Mouse (Mus musculus): ENCODE measurements around the gene Ncl. TPM values are rescaled to one million over a fixed set of nuclear protein-coding genes. Genes with fewer than 3 reads are reported as not detected.

Gene Ncl
- polyA plus RNA-seq, 1 experiment from 2014 or later, result 345 TPM

- Histone ChIP-seq H3K9me3 (replicated peaks) (no peaks in the 10 kb centered on the region), H3K4me3 (no peak overlapping the region), H3K27ac (no peak overlapping the region), H3K9ac (no peak overlapping the region), H3K27me3 (0 out of 2 replicates have a peak, but pooled peaks cover 3% of the 10 kb centered on the region), H3K36me3 (no peaks in the 10 kb centered on the region), H3K4me1 (no peaks in the 10 kb centered on the region), H3K4me2 (replicated peaks) (no peak overlapping the region)
- WGBS, result 64% methylated on average over 2 of the region's 2 CpGs
- no peak for ATAC-seq (ENCODE audit: low FRiP score)
Observed at GRCm38 (mm10) chr1:86391425-86391824, 32.2 kb upstream of the Ncl start.

GRCm38 (mm10) chr1:86389230-86389629 is 30.0 kb upstream of the Ncl start:
- WGBS, result 6% methylated on average over 11 of the region's 11 CpGs
- H3K27ac ChIP-seq, result no peak overlapping the region
- H3K9me3 ChIP-seq (replicated peaks), result no peaks in the 10 kb centered on the region
- H3K4me1 ChIP-seq, result no peaks in the 10 kb centered on the region
- no peaks in the 10 kb centered on the region for H3K36me3 ChIP-seq
- ATAC-seq (ENCODE audit: low FRiP score), result peak; percentile 50; the same call in 1 of the 2 replicates
- no peak overlapping the region for H3K4me2 ChIP-seq (replicated peaks)
- no peak overlapping the region for H3K4me3 ChIP-seq
- H3K9ac ChIP-seq, result 0 out of 2 replicates have a peak overlapping the region, but pooled peaks have one; percentile 23
- 0 out of 2 replicates have a peak, but pooled peaks cover 3% of the 10 kb centered on the region for H3K27me3 ChIP-seq

GRCm38 (mm10) chr1:86381027-86381426 is 21.8 kb upstream of the Ncl start:
- H3K4me3 ChIP-seq, result no peak overlapping the region
- H3K27me3 ChIP-seq, result no peaks in the 10 kb centered on the region
- WGBS, result 33% methylated on average over 13 of the region's 13 CpGs
- no peak overlapping the region for H3K9ac ChIP-seq
- no peaks in the 10 kb centered on the region for H3K9me3 ChIP-seq (replicated peaks)
- no peak overlapping the region for H3K27ac ChIP-seq
- no peaks in the 10 kb centered on the region for H3K4me1 ChIP-seq
- no peak for ATAC-seq (ENCODE audit: low FRiP score)
- H3K36me3 ChIP-seq, result no peaks in the 10 kb centered on the region
- H3K4me2 ChIP-seq (replicated peaks), result no peak overlapping the region; the same call in 1 of the 2 replicates

- ATAC-seq (ENCODE audit: low FRiP score), result no peak
- no peaks in the 10 kb centered on the region for H3K4me1 ChIP-seq
- H3K4me3 ChIP-seq, result no peak overlapping the region
- no peak overlapping the region for H3K9ac ChIP-seq
- H3K36me3 ChIP-seq, result no peaks in the 10 kb centered on the region
- no peaks in the 10 kb centered on the region for H3K9me3 ChIP-seq (replicated peaks)
- H3K4me2 ChIP-seq (replicated peaks), result no peak overlapping the region
- H3K27me3 ChIP-seq, result no peaks in the 10 kb centered on the region
- WGBS, result 81% methylated on average over 9 of the region's 9 CpGs
- peak overlapping the region; percentile 35; the same call in 1 of the 2 replicates for H3K27ac ChIP-seq
Observed at GRCm38 (mm10) chr1:86379161-86379569, 20.0 kb upstream of the Ncl start.

GRCm38 (mm10) chr1:86378662-86379061 is 19.5 kb upstream of the Ncl start:
- no peaks in the 10 kb centered on the region for H3K4me1 ChIP-seq
- no peak for ATAC-seq (ENCODE audit: low FRiP score)
- H3K4me3 ChIP-seq, result no peak overlapping the region
- no peak overlapping the region for H3K27ac ChIP-seq
- H3K9ac ChIP-seq, result no peak overlapping the region
- no peaks in the 10 kb centered on the region for H3K27me3 ChIP-seq
- 72% methylated on average over 6 of the region's 6 CpGs for WGBS
- no peaks in the 10 kb centered on the region for H3K9me3 ChIP-seq (replicated peaks)
- no peak overlapping the region for H3K4me2 ChIP-seq (replicated peaks)
- no peaks in the 10 kb centered on the region for H3K36me3 ChIP-seq

- Histone ChIP-seq H3K4me1 (no peaks in the 10 kb centered on the region), H3K36me3 (no peaks in the 10 kb centered on the region), H3K9me3 (replicated peaks) (no peaks in the 10 kb centered on the region), H3K9ac (no peak overlapping the region), H3K27me3 (no peaks in the 10 kb centered on the region), H3K4me2 (replicated peaks) (no peak overlapping the region), H3K4me3 (no peak overlapping the region), H3K27ac (no peak overlapping the region)
- no peak for ATAC-seq (ENCODE audit: low FRiP score)
- WGBS, result 81% methylated on average over 5 of the region's 5 CpGs
Observed at GRCm38 (mm10) chr1:86376354-86376753, 17.2 kb upstream of the Ncl start.

GRCm38 (mm10) chr1:86371997-86372396 is 12.8 kb upstream of the Ncl start:
- Histone ChIP-seq H3K36me3 (no peaks in the 10 kb centered on the region), H3K9me3 (replicated peaks) (0 out of 2 replicates have a peak, but pooled peaks cover 2% of the 10 kb centered on the region), H3K4me1 (no peaks in the 10 kb centered on the region), H3K4me2 (replicated peaks) (no peak overlapping the region), H3K9ac (no peak overlapping the region), H3K27me3 (no peaks in the 10 kb centered on the region), H3K27ac (no peak overlapping the region), H3K4me3 (no peak overlapping the region)
- ATAC-seq (ENCODE audit: low FRiP score), result no peak
- 53% methylated on average over 10 of the region's 10 CpGs for WGBS

- H3K4me1 ChIP-seq, result no peaks in the 10 kb centered on the region
- H3K9ac ChIP-seq, result no peak overlapping the region
- H3K9me3 ChIP-seq (replicated peaks), result 0 out of 2 replicates have a peak, but pooled peaks cover 2% of the 10 kb centered on the region
- 68% methylated on average over 4 of the region's 4 CpGs for WGBS
- H3K36me3 ChIP-seq, result no peaks in the 10 kb centered on the region
- H3K27me3 ChIP-seq, result no peaks in the 10 kb centered on the region
- H3K27ac ChIP-seq, result no peak overlapping the region
- H3K4me2 ChIP-seq (replicated peaks), result no peak overlapping the region
- no peak overlapping the region for H3K4me3 ChIP-seq
- no peak for ATAC-seq (ENCODE audit: low FRiP score)
Observed at GRCm38 (mm10) chr1:86368086-86368485, 8.9 kb upstream of the Ncl start.

GRCm38 (mm10) chr1:86363671-86364070 is 4.5 kb upstream of the Ncl start:
- Histone ChIP-seq H3K27me3 (no peaks in the 10 kb centered on the region), H3K4me3 (no peak overlapping the region), H3K9ac (no peak overlapping the region), H3K9me3 (replicated peaks) (no peaks in the 10 kb centered on the region), H3K36me3 (no peaks in the 10 kb centered on the region), H3K27ac (no peak overlapping the region), H3K4me1 (peaks cover 13% of the 10 kb centered on the region), H3K4me2 (replicated peaks) (no peak overlapping the region)
- WGBS, result 11% methylated on average over 6 of the region's 6 CpGs
- no peak for ATAC-seq (ENCODE audit: low FRiP score)

- H3K27ac ChIP-seq, result no peak overlapping the region
- H3K4me3 ChIP-seq, result no peak overlapping the region
- no peak overlapping the region for H3K4me2 ChIP-seq (replicated peaks)
- H3K9ac ChIP-seq, result no peak overlapping the region
- peaks cover 2% of the 10 kb centered on the region for H3K36me3 ChIP-seq
- H3K4me1 ChIP-seq, result peaks cover 21% of the 10 kb centered on the region
- no peaks in the 10 kb centered on the region for H3K9me3 ChIP-seq (replicated peaks)
- ATAC-seq (ENCODE audit: low FRiP score), result no peak
- no peaks in the 10 kb centered on the region for H3K27me3 ChIP-seq
- 92% methylated on average over 4 of the region's 4 CpGs for WGBS
Observed at GRCm38 (mm10) chr1:86361852-86362615, 2.8 kb upstream of the Ncl start.

DNA sequence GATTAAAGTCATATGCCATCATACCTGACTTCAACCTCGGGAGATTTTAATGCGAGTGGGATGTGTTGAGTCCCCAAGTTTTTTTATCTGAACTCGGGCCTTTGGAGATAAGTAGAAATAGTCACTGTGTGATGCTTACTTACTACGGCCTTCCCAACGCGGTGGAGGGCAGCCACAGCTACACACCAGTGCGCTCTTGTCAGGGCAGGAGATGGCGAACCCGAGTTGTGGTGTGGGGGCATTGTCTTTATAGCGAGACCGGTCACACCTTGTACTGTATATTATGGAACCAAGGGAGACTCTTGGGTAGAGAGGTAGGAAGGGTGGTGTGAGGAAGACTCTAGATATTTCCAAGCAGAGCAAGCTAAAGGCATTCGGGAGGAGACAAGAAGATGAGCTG is 1.2 kb upstream of the Ncl start:
- no peaks in the 10 kb centered on the region for H3K27me3 ChIP-seq
- WGBS, result 23% methylated on average over 12 of the region's 12 CpGs
- peaks cover 18% of the 10 kb centered on the region for H3K36me3 ChIP-seq
- H3K4me2 ChIP-seq (replicated peaks), result peak overlapping the region; percentile 92
- ATAC-seq (ENCODE audit: low FRiP score), result no peak
- H3K4me3 ChIP-seq, result peak overlapping the region; percentile 89
- no peak overlapping the region for H3K27ac ChIP-seq
- H3K4me1 ChIP-seq, result peaks cover 21% of the 10 kb centered on the region
- H3K9ac ChIP-seq, result peak overlapping the region; percentile 87
- H3K9me3 ChIP-seq (replicated peaks), result no peaks in the 10 kb centered on the region

GRCm38 (mm10) chr1:86359798-86360179 is 589 bp upstream of the Ncl start:
- no peak for ATAC-seq (ENCODE audit: low FRiP score)
- WGBS, result under 1% methylated on average over 26 of the region's 26 CpGs
- H3K27me3 ChIP-seq, result no peaks in the 10 kb centered on the region
- H3K9ac ChIP-seq, result peak overlapping the region; percentile 87
- peak overlapping the region; percentile 92 for H3K4me2 ChIP-seq (replicated peaks)
- peak overlapping the region; percentile 98 for H3K27ac ChIP-seq
- H3K4me3 ChIP-seq, result peak overlapping the region; percentile 89
- peaks cover 25% of the 10 kb centered on the region for H3K36me3 ChIP-seq
- no peaks in the 10 kb centered on the region for H3K9me3 ChIP-seq (replicated peaks)
- H3K4me1 ChIP-seq, result peaks cover 21% of the 10 kb centered on the region
